Mouse (Mus musculus) ES-E14 (cell line): ENCODE measurements around the gene Dstyk. TPM values are rescaled to one million over a fixed set of nuclear protein-coding genes. Genes with fewer than 3 reads are reported as not detected.

Experiments
- DNase-seq: peaks from one replicate; pipeline ENCODE4 v3.0.0-alpha.2; 2013; ENCODE audit warnings: low read depth, low spot score
- H3K27ac ChIP-seq: 2 replicates; pipeline ENCODE4 v1.5.1; 2012; ENCODE audit warnings: low read depth, mild to moderate bottlenecking, low read length, moderate library complexity, mixed read lengths; ENCODE audit not compliant: poor library complexity, insufficient read depth, severe bottlenecking
- H3K36me3 ChIP-seq: 2 replicates; pipeline ENCODE4 v1.6.1; 2012; ENCODE audit warnings: mild to moderate bottlenecking, low read length, moderate library complexity, mixed read lengths; ENCODE audit not compliant: control insufficient read depth, poor library complexity, insufficient read depth, severe bottlenecking
- H3K4me1 ChIP-seq, 2 experiments: fragments of 150-350 bp in 1 of 2; sonication (generic) in 1 of 2; 2 replicates each; pipeline ENCODE4 v1.6.1; 2012; ENCODE audit warnings: low read length in 2 of 2, mild to moderate bottlenecking in 1 of 2, mixed read lengths in 1 of 2; ENCODE audit not compliant: control insufficient read depth in 2 of 2, insufficient read depth in 2 of 2, poor library complexity in 1 of 2
- H3K4me3 ChIP-seq, 2 experiments: fragments of 150-350 bp in 1 of 2; sonication (generic) in 1 of 2; 2 replicates each; pipeline ENCODE4 v1.5.1; 2012; ENCODE audit warnings: low read length in 2 of 2, low read depth in 1 of 2, mild to moderate bottlenecking in 1 of 2, mixed read lengths in 1 of 2; ENCODE audit not compliant: insufficient read depth in 1 of 2, poor library complexity in 1 of 2, severe bottlenecking in 1 of 2
- H3K9ac ChIP-seq: 2 replicates; pipeline ENCODE4 v1.6.1; 2012; ENCODE audit warnings: low read depth, mild to moderate bottlenecking, low read length, mixed read lengths; ENCODE audit not compliant: poor library complexity, insufficient read depth, severe bottlenecking
- H3K9me3 ChIP-seq: fragments of 150-350 bp; sonication (generic); 2 replicates; pipeline ENCODE4 v1.6.1; 2012; ENCODE audit warnings: low read depth, mild to moderate bottlenecking, low read length; ENCODE audit not compliant: control insufficient read depth, insufficient read depth
- CHD2 ChIP-seq: IDR thresholded peaks from 2 replicates; pipeline ENCODE4 v1.6.1; 2014; ENCODE audit warnings: mild to moderate bottlenecking, low read depth, low read length, inconsistent platforms
- ZNF384 ChIP-seq: IDR thresholded peaks from 2 replicates; pipeline ENCODE4 v1.6.1; 2012; ENCODE audit warnings: low read depth, low read length, inconsistent platforms
- in situ Hi-C, 2 experiments: fragments of 600-800 bp; cut with MboI; formaldehyde crosslinking; loops; one replicate each; pipeline ENCODE4 v1.15.1; 2025; ENCODE audit warnings: low sequenced_read_pairs in 2 of 2, inconsistent platforms in 1 of 2; ENCODE audit not compliant: unreplicated experiment in 2 of 2
- total RNA-seq: library from RNA; depleted of rRNA; stranded (reverse); fragments of 300-350 nt; gene quantifications from 2 replicates; pipeline ENCODE4 v1.2.3, GENCODE M21; 2012; rRNA removed

Gene Dstyk
- total RNA-seq, 1 experiment, result 6.5 TPM

- no peaks in the 10 kb centered on the region for H3K9me3 ChIP-seq
- no peak for DNase-seq
- H3K9ac ChIP-seq, result no peak overlapping the region
- in situ Hi-C loops, result no loop called here
- no peaks in the 10 kb centered on the region for H3K36me3 ChIP-seq
- no peak overlapping the region for H3K27ac ChIP-seq
- H3K4me1 ChIP-seq, result peaks cover 0 to 7% of the 10 kb centered on the region in 2 experiments; a peak in 1 of 4 replicates
- no peak overlapping the region for H3K4me3 ChIP-seq
- no peak for TF ChIP-seq ZNF384
- TF ChIP-seq CHD2, result no peak
Observed at GRCm38 (mm10) chr1:132515339-132515738, 98.0 kb downstream of the Dstyk start.

Other genes starting within 250 kb of the Dstyk start
- gene Lemd1, start 226.1 kb upstream of the Dstyk start, total RNA-seq, result 3.9 and 4.3 TPM in 2 replicates
- gene AC124108.1, start 226.1 kb upstream of the Dstyk start, total RNA-seq, result 5.0 and 6.5 TPM in 2 replicates
- 0.37 TPM in 1 of 2 replicates, not detected in the other for gene Gm10188, start 187.8 kb upstream of the Dstyk start, total RNA-seq
- 1.2 and 2.8 TPM in 2 replicates for gene Klhdc8a, start 118.9 kb upstream of the Dstyk start, total RNA-seq
- gene Nuak2, start 101.4 kb upstream of the Dstyk start, total RNA-seq, result 7.4 and 8.0 TPM in 2 replicates
- gene Tmcc2, start 26.3 kb upstream of the Dstyk start, total RNA-seq, result 5.8 and 7.9 TPM in 2 replicates
- gene Rbbp5, start 59.8 kb downstream of the Dstyk start, total RNA-seq, result 45.0 and 51.7 TPM in 2 replicates
- gene Tmem81, start 88.7 kb downstream of the Dstyk start, total RNA-seq, result 4.3 and 6.8 TPM in 2 replicates
- gene Cntn2, start 125.7 kb downstream of the Dstyk start, total RNA-seq, result 2.9 and 4.8 TPM in 2 replicates